Mouse (Mus musculus) right cerebral cortex, postnatal 4 days (tissue): ENCODE results near the gene Hcrt.

Source experiments
- DNase-seq: peaks from one replicate; pipeline ENCODE4 v3.0.0-alpha.2; 2022

Hcrt gene

DNA sequence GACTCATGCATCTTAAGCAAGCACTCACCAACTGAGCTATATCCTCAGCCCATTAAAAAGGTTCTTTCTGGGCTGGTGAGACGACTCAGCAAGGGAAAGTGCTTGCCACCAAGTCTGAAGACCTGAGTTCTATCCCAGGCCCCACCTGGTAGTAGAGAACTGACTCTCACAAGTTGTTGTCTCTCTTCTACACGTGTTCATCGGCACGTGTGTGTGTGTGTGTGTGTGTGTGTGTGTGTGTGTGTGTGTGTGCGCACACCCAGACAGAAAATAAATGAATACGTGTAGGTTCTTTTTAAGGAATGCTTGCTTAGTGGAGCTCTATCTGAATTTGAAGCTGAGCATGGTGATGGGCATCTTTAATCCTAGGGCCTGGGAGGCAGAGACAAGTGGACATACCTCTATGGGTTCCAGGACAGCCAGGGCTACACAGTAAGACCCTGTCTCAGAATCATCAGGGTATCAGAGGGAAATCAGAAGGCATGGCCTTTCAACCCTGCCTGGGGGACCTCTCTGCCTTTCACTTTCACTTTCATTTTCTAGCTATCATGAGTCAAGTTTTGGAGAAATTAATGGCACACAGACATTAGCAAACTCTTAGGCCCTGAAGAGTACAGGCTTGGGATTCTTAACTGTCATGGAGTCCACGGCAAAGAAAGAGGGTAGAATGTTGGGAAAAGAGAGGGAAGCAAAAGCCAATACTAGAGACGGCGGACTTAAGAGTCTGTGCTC lies 27.4 kb downstream of the Hcrt start:
- DNase-seq: no peak

DNA sequence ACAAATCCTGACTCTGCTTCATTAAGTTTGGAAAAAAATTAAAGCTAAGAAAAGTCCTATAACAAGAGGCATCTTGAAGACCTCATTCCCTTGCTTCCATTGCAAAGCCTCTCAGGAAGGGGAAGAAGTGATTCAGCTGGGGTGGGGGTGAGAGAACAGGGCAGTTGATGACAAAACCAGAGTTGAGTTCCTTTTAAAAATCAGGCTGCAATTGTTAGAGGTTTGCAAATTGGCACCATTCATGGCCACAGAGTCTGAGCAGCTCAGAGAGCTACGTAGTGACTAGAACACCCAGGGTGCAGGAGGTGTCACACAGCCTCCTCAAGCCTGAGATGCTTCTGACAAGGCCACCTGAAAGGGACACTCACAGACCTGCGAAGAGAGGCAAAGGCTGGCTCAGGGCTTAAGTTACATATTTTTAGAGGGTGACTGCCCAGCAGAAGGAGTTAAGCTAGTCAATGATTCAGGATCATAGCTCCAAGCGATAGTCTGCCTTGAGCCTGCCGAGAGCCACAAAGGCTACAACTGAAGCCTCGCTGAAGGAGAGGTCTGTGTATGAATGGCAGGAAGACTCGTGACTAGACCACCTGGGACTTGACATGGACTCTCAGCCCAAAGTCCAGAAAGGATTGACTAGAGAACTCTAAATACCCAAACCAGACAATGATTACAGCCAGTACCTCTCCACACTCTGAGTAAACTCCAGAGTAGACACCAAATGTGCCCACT lies 32.1 kb downstream of the Hcrt start:
- no peak for DNase-seq

- no peak for DNase-seq
Observed at GRCm38 (mm10) chr11:100729976-100730375, 32.8 kb downstream of the Hcrt start.

GRCm38 (mm10) chr11:100728601-100729000 lies 34.1 kb downstream of the Hcrt start:
- no peak for DNase-seq

DNA sequence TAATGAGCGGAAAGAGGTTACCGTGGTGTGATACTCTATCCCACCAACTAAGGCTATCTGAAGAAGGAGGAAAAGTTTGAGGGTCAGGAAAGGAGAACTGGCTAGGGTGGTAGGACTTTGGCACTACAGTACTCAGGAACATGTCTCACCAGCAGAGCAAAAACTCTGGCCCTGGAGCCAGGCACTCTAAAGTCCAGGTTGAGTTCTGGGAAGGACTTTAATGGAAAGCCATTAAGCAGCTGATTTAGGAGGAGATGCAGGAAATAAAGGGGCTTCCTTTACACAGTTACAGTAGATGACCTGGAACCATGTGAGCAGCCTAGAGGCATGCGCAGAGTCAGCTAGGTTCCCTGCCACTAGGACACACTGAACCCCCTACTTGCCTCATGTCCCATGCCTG lies 35.5 kb downstream of the Hcrt start:
- DNase-seq: no peak

- DNase-seq: no peak
Observed at GRCm38 (mm10) chr11:100724919-100725512, 37.7 kb downstream of the Hcrt start.

DNA sequence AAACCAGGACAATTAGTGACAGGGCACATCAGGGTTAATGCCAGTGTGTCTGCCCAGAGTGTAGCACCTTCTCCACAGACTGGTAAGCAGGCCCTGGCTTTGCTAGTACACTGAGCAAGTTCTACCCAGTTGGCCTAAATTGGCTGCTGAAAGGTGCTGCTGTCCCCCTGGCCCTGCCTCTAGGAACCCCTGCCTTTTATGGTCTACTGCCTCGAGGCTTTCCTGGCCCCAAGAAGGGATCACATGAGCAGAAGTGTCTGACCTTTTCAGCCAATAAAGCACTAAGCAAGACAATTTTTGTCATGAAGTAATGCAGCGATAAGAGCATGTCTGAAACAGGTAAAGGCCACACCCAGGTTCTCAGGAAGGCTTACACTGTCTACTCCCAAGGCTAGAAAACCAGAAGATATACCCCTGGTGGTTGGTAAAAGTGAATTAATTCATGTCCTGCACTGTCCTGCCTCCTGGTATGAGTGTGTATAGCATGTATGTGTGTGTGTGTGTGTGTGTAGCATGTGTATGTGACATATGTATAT lies 40.2 kb downstream of the Hcrt start:
- no peak for DNase-seq

DNA sequence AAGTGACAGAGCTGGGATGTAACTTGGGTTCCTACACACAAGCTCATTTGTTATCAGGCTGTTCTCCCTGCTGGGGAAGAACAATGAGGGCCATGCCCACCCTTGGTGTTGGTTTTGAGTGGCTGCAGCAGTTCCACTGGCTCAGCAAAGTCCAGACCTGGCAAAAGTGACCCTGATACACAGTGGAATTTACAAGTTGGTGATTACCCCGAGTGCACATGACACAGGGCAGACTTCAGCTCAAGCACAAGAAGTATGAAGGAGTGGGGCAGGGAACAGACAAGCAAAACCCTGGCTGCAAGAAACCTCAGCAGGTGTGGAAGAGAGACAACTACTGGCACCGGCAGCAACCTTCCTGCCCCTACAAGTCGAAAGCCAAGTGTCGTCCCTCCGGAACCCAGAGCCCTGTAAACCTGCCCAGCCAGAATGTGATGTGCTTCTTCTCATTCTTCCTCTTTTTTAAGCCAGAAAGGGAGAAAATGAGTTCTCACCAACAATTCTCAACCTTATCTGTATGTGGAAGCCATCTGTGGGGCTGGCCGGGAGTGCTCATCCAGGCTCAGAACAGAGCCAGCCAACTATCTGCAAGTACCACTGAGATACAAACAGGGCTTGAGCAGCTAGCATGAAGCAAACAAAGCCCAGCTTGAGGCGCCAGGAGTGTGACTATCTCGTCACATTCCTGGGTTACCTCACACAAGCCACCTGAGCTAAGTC lies 40.8 kb downstream of the Hcrt start:
- DNase-seq: no peak

- DNase-seq: no peak
Observed at GRCm38 (mm10) chr11:100721254-100721653, 41.5 kb downstream of the Hcrt start.

- no peak for DNase-seq
Observed at GRCm38 (mm10) chr11:100720345-100720744, 42.4 kb downstream of the Hcrt start.

DNA sequence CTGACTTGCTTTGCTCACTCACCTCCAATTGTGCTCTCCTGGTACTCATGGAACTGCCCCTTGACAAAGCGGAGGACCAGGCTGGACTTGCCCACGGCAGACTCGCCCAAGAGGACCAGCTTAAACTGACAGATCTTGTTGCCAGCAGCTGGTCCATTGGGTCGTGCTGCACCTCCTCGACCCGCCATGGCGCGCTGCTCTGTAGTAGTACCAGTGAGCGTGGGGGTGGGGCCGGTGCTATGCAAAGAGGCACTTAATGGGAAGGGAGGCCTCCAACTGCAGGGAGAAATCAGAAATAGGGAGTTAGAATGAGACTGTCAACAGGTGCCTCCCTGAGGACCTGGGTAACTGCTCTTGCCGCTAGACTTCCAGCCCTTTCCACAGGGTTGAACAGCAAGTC lies 42.8 kb downstream of the Hcrt start:
- no peak for DNase-seq

- DNase-seq: no peak
Observed at GRCm38 (mm10) chr11:100719312-100719711, 43.4 kb downstream of the Hcrt start.

- no peak for DNase-seq
Observed at GRCm38 (mm10) chr11:100718866-100719265, 43.9 kb downstream of the Hcrt start.

- DNase-seq: no peak
Observed at GRCm38 (mm10) chr11:100718462-100718861, 44.3 kb downstream of the Hcrt start.

GRCm38 (mm10) chr11:100716649-100717048 lies 46.1 kb downstream of the Hcrt start:
- no peak for DNase-seq

GRCm38 (mm10) chr11:100714948-100715347 lies 47.8 kb downstream of the Hcrt start:
- DNase-seq: no peak

- peak; percentile 91 for DNase-seq
Observed at GRCm38 (mm10) chr11:100714534-100714915, 48.2 kb downstream of the Hcrt start.

DNA sequence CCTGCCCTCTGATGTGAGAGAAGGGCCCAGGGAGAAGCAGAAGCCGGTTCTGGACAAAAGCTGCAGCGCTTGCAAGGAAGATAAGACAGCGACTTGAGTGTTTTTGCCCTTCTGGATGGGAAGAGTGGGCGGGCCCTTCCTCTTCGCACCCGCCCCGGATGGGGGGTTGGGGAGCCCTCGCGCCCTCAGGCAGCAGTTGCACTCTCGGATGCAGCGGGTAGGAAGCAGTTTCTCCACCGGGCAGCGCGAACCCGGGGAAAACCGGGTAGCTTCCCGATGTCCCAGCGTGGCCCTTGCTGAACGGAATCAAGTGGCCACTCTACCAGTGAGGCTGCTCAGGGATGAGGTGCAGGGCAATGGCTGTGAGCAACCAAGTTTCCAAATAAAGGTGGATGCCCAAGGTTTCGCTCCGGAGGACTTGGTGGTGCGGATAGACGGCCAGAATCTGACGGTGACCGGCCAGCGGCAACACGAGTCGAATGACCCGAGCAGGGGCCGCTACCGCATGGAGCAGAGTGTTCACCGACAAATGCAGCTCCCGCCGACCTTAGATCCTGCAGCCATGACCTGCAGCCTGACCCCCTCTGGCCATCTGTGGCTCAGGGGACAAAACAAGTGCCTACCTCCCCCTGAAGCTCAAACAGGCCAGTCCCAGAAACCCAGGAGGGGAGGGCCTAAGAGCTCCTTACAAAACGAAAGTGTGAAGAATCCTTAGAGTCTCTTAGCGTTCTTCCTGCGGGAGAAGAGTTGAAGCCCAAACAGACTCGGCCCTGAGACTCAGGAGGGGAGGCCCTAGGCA lies 48.8 kb downstream of the Hcrt start, which contains the start of gene Hspb9:
Gene Hspb9, plus strand, starts transcription at position 116 of the 799 bp plus-strand sequence.
- DNase-seq: peak; percentile 45

DNA sequence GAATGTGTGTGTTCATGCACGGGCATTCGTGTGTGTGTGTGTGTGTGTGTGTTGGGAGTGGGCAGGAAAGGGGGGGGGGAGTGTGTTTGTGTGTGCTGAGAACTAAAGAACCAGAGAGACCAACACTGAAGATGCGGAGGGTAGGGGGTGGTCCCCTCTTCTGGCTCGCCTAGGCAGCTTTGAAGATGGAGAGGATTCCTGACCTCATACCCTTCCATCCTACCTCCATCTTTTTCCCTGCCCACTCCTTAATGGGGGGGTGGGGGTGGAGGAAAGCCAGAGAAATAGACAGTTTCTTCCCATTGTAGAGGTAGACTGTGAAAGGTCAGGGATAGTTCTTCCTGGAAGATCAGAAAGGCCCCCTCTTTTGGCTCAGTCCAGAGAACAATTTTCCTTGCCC lies 49.6 kb downstream of the Hcrt start:
- no peak for DNase-seq

GRCm38 (mm10) chr11:100711783-100712615 lies 50.7 kb downstream of the Hcrt start, which contains the start of gene Kat2a:
TSS of gene Kat2a (minus strand) at chr11:100712465.
- DNase-seq: peak; percentile 82
